Mouse (Mus musculus): Measurements from ENCODE around the gene Lyrm9. TPM values are rescaled to one million over a fixed set of nuclear protein-coding genes. Genes with fewer than 3 reads are reported as not detected.

The Lyrm9 gene
- total and polyA plus RNA-seq, 2 experiments from 2014 or later, result 6.9 to 51.7 TPM

DNA sequence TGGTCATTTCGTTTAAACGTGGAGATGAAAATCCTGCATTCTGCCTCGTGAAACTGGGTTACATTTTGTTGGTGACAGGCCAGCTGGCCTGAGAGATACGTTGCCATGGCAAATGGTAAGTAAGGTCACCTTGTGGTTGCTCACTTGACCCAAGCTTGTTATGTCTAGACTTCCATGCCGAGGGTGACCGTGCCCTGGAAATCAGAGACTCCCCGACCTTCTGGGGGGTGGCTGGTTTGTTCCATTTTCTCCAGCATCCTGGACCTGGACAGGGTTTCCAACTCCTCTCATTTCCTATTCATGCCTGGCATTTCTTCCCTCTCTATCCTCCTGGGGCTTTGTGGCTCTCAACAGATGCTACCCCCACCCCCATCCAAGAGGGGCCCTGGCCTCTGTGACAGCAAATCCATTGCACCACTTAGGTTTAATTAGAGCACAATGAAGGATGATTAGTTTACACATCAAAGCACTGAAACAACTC lies 11.9 kb upstream of the Lyrm9 start:
- ATAC-seq (ENCODE audit: insufficient read depth, low read depth), result no peak
- H3K9me3 ChIP-seq (replicated peaks; ENCODE audit: control insufficient read depth, low read length), result no peaks in the 10 kb centered on the region
- H3K4me2 ChIP-seq (ENCODE audit: low read depth, low read length), result no peak overlapping the region
- WGBS, result 73% methylated on average over 7 of the region's 7 CpGs
- H3K4me3 ChIP-seq (ENCODE audit: low read depth, low read length), result no peak overlapping the region
- TF ChIP-seq CTCF (IDR thresholded peaks at IDR 0.05; ENCODE audit: low read depth) (no peak), EP300 (IDR thresholded peaks at IDR 0.05; ENCODE audit: low read depth) (no peak)
- H3K27ac ChIP-seq (ENCODE audit: low read depth), result no peak overlapping the region
- H3K9ac ChIP-seq (replicated peaks; ENCODE audit: low read depth, low read length), result no peak overlapping the region
- H3K4me1 ChIP-seq (ENCODE audit: control insufficient read depth, insufficient read depth), result no peaks in the 10 kb centered on the region
- no peak for DNase-seq (ENCODE audit: low spot score)
- no peaks in the 10 kb centered on the region for H3K36me3 ChIP-seq (replicated peaks; ENCODE audit: control insufficient read depth, insufficient read depth, low read length)
- H3K27me3 ChIP-seq (ENCODE audit: control insufficient read depth, insufficient read depth, low read length), result no peaks in the 10 kb centered on the region

DNA sequence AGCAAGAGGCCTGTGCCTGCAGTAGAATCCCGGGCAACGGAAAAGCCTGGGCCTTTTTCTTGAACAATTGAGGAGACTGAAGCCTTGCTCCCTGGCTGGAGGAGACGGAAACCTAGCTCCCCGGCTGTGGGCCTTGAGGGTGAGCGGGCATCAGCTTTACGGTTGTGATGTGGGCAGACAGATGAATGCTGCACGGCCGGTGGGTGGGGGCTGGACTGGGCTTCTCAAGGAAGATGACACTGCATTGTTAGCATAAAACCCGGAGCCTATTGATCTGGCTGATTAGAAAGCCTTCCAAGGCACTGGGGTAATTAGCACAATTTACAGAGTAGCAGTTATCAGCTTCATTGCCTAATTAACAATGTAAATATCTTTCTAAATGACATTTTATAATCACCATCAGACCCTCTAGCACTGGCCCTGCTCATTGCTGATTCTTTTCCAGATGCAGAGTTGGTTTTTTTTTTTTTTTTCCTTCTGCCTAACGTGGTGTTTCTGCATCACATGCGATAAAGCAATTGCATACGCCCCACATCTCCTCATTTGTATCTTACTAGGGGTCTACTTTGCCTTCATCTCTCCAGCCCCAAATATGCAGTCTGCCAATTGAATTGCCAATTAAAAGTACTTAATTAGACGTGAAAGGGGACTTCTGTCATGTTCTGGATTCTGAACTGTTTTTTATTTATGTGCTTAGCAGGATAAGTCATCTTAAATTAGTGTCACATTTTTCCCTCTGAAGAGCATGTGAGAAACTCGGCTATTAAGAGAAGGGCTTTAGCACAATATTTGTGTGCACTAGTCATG lies 10.2 kb upstream of the Lyrm9 start:
- Histone ChIP-seq H3K4me1 (ENCODE audit: control insufficient read depth, insufficient read depth) (no peaks in the 10 kb centered on the region), H3K9ac (replicated peaks; ENCODE audit: low read depth, low read length) (no peak overlapping the region), H3K27ac (ENCODE audit: low read depth) (no peak overlapping the region), H3K9me3 (replicated peaks; ENCODE audit: control insufficient read depth, low read length) (no peaks in the 10 kb centered on the region), H3K27me3 (ENCODE audit: control insufficient read depth, insufficient read depth, low read length) (no peaks in the 10 kb centered on the region), H3K4me2 (ENCODE audit: low read depth, low read length) (no peak overlapping the region), H3K36me3 (replicated peaks; ENCODE audit: control insufficient read depth, insufficient read depth, low read length) (no peaks in the 10 kb centered on the region), H3K4me3 (ENCODE audit: low read depth, low read length) (no peak overlapping the region)
- WGBS, result 74% methylated on average over 14 of the region's 14 CpGs
- TF ChIP-seq EP300 (IDR thresholded peaks at IDR 0.05; ENCODE audit: low read depth) (no peak), CTCF (IDR thresholded peaks at IDR 0.05; ENCODE audit: low read depth) (no peak)
- no peak for ATAC-seq (ENCODE audit: insufficient read depth, low read depth)
- DNase-seq (ENCODE audit: low spot score), result no peak

DNA sequence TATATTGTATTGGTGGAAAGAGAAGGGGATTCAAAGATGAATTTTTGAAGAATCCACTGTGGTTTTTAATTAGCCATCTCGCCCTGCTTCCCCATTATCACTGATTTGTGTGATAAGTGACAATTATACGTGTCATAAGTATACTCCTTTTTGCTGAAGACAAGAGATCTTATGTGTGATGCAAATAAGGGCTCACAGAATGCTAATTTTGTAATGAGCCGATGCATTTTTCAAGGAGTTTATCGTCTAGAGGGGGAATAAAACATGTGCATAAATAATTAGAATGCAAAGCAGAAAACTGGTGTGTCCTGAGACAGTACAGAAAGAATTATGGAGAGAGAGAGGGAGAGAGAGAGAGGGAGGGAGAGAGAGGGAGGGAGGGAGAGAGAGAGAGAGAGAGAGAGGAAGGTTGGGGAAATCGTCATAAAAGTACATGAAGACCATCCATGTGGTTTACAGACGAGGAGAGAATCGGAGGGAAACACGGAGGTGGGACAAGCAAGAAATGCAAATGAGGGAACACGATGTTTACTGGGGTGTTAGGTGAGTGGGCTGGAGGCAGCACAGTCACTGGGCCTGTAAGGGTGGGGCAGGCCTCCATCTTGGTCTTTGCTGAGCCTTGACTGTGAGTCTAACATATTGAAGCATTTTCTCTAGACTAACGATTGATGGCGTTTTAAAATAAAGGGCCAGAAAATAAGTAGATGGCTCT lies 8.9 kb upstream of the Lyrm9 start:
- Histone ChIP-seq H3K27me3 (ENCODE audit: control insufficient read depth, insufficient read depth, low read length) (no peaks in the 10 kb centered on the region), H3K9me3 (replicated peaks; ENCODE audit: control insufficient read depth, low read length) (no peaks in the 10 kb centered on the region), H3K36me3 (replicated peaks; ENCODE audit: control insufficient read depth, insufficient read depth, low read length) (no peaks in the 10 kb centered on the region), H3K4me2 (ENCODE audit: low read depth, low read length) (no peak overlapping the region), H3K27ac (ENCODE audit: low read depth) (no peak overlapping the region), H3K9ac (replicated peaks; ENCODE audit: low read depth, low read length) (no peak overlapping the region), H3K4me1 (ENCODE audit: control insufficient read depth, insufficient read depth) (no peaks in the 10 kb centered on the region), H3K4me3 (ENCODE audit: low read depth, low read length) (no peak overlapping the region)
- ATAC-seq (ENCODE audit: insufficient read depth, low read depth) (no peak), DNase-seq (ENCODE audit: low spot score) (no peak)
- 79% methylated on average over 11 of the region's 11 CpGs for WGBS
- TF ChIP-seq EP300 (IDR thresholded peaks at IDR 0.05; ENCODE audit: low read depth), result no peak
- no peak for TF ChIP-seq CTCF (IDR thresholded peaks at IDR 0.05; ENCODE audit: low read depth)

GRCm38 (mm10) chr11:78820337-78821000 lies 5.9 kb upstream of the Lyrm9 start:
- no peaks in the 10 kb centered on the region for H3K4me1 ChIP-seq (ENCODE audit: control insufficient read depth, insufficient read depth)
- ATAC-seq (ENCODE audit: insufficient read depth, low read depth), result no peak
- no peaks in the 10 kb centered on the region for H3K36me3 ChIP-seq (replicated peaks; ENCODE audit: control insufficient read depth, insufficient read depth, low read length)

GRCm38 (mm10) chr11:78822792-78823498 lies 3.4 kb upstream of the Lyrm9 start:
- peak; percentile 64 for TF ChIP-seq CTCF (IDR thresholded peaks at IDR 0.05; ENCODE audit: low read depth)
- TF ChIP-seq EP300 (IDR thresholded peaks at IDR 0.05; ENCODE audit: low read depth), result no peak
- Histone ChIP-seq H3K27ac (ENCODE audit: low read depth) (no peak overlapping the region), H3K4me2 (ENCODE audit: low read depth, low read length) (no peak overlapping the region), H3K4me3 (ENCODE audit: low read depth, low read length) (no peak overlapping the region), H3K9ac (replicated peaks; ENCODE audit: low read depth, low read length) (no peak overlapping the region), H3K9me3 (replicated peaks; ENCODE audit: control insufficient read depth, low read length) (no peaks in the 10 kb centered on the region), H3K4me1 (ENCODE audit: control insufficient read depth, insufficient read depth) (no peaks in the 10 kb centered on the region; the same call in 1 of the 2 replicates), H3K36me3 (replicated peaks; ENCODE audit: control insufficient read depth, insufficient read depth, low read length) (no peaks in the 10 kb centered on the region), H3K27me3 (ENCODE audit: control insufficient read depth, insufficient read depth, low read length) (no peaks in the 10 kb centered on the region)
- DNase-seq (ENCODE audit: low spot score), result peak; percentile 37
- WGBS, result 57% methylated on average over 13 of the region's 13 CpGs
- ATAC-seq (ENCODE audit: insufficient read depth, low read depth), result no peak

More at GRCm38 (mm10) chr11:78820337-78821000, 5.9 kb upstream of the Lyrm9 start:
- no peaks in the 10 kb centered on the region for H3K27me3 ChIP-seq (ENCODE audit: control insufficient read depth, insufficient read depth, low read length)
- no peaks in the 10 kb centered on the region for H3K9me3 ChIP-seq (replicated peaks; ENCODE audit: control insufficient read depth, low read length)
- no peak overlapping the region for H3K9ac ChIP-seq (replicated peaks; ENCODE audit: low read depth, low read length)
- H3K27ac ChIP-seq (ENCODE audit: low read depth), result no peak overlapping the region
- no peak for DNase-seq (ENCODE audit: low spot score)
- no peak overlapping the region for H3K4me3 ChIP-seq (ENCODE audit: low read depth, low read length)
- H3K4me2 ChIP-seq (ENCODE audit: low read depth, low read length), result no peak overlapping the region
- WGBS, result 47% methylated on average over 12 of the region's 12 CpGs
- TF ChIP-seq EP300 (IDR thresholded peaks at IDR 0.05; ENCODE audit: low read depth) (no peak), CTCF (IDR thresholded peaks at IDR 0.05; ENCODE audit: low read depth) (no peak)

All from heart, postnatal 0 days (tissue).